Mouse (Mus musculus) MEL (cell line): ENCODE data around the gene Rpl9-ps6. TPM values are rescaled to one million over a fixed set of nuclear protein-coding genes. Genes with fewer than 3 reads are reported as not detected.

Experiments used
- DNase-seq: peaks from one replicate; pipeline ENCODE4 v3.0.0; 2011; ENCODE audit warnings: low read depth, low spot score
- H3K27ac ChIP-seq: 2 replicates; pipeline ENCODE4 v1.5.1; 2012; ENCODE audit warnings: low read depth, mild to moderate bottlenecking, control low read depth, low read length, moderate library complexity; ENCODE audit not compliant: control insufficient read depth
- H3K27me3 ChIP-seq, 2 experiments: fragments of 150-350 bp in 1 of 2; sonication (generic) in 1 of 2; 2 replicates each; pipeline ENCODE4 v1.6.1; 2012; ENCODE audit warnings: low read length in 2 of 2, mild to moderate bottlenecking in 2 of 2, improper control_type of control experiment in 1 of 2, moderate library complexity in 1 of 2; ENCODE audit not compliant: insufficient read depth in 2 of 2, control insufficient read depth in 1 of 2
- H3K36me3 ChIP-seq, 2 experiments: 2 replicates each; pipeline ENCODE4 v1.6.1; 2012 to 2014; ENCODE audit warnings: low read length in 2 of 2, improper control_type of control experiment in 1 of 2, inconsistent platforms in 1 of 2, mild to moderate bottlenecking in 1 of 2; ENCODE audit not compliant: insufficient read depth in 2 of 2, control insufficient read depth in 1 of 2
- H3K4me1 ChIP-seq, 2 experiments: fragments of 150-350 bp in 1 of 2; sonication (generic) in 1 of 2; 2 replicates each; pipeline ENCODE4 v1.6.1; 2012; ENCODE audit warnings: low read length in 2 of 2, improper control_type of control experiment in 1 of 2, mild to moderate bottlenecking in 1 of 2; ENCODE audit not compliant: insufficient read depth in 2 of 2, control insufficient read depth in 1 of 2
- H3K4me3 ChIP-seq, 2 experiments: fragments of 150-350 bp in 1 of 2; sonication (generic) in 1 of 2; 2 replicates each; pipeline ENCODE4 v1.5.1; 2012; ENCODE audit warnings: low read depth in 2 of 2, low read length in 2 of 2, mild to moderate bottlenecking in 2 of 2, moderate library complexity in 2 of 2, control low read depth in 1 of 2, improper control_type of control experiment in 1 of 2; ENCODE audit not compliant: control insufficient read depth in 1 of 2, insufficient read depth in 1 of 2
- H3K79me2 ChIP-seq: 2 replicates; pipeline ENCODE4 v1.6.1; 2012; ENCODE audit warnings: mild to moderate bottlenecking, low read length, moderate library complexity; ENCODE audit not compliant: control insufficient read depth, poor library complexity, insufficient read depth
- H3K9ac ChIP-seq: 2 replicates; pipeline ENCODE4 v1.6.1; 2012; ENCODE audit warnings: low read depth, mild to moderate bottlenecking, control low read depth, low read length, moderate library complexity; ENCODE audit not compliant: control insufficient read depth, poor library complexity, severe bottlenecking
- H3K9me3 ChIP-seq: fragments of 150-350 bp; sonication (generic); replicated peaks from 2 replicates; pipeline ENCODE4 v1.6.1; 2012; ENCODE audit warnings: mild to moderate bottlenecking, low read length, improper control_type of control experiment, moderate library complexity; ENCODE audit not compliant: insufficient read depth
- BHLHE40 ChIP-seq: IDR thresholded peaks from 2 replicates; pipeline ENCODE4 v1.6.1; 2012; ENCODE audit warnings: low read depth, mild to moderate bottlenecking, inconsistent platforms, low read length, improper control_type of control experiment, borderline replicate concordance
- CHD1 ChIP-seq: IDR thresholded peaks from 2 replicates; pipeline ENCODE4 v1.6.1; 2012; ENCODE audit warnings: low read depth, mild to moderate bottlenecking, inconsistent platforms, low read length, improper control_type of control experiment
- CTCF ChIP-seq, 3 experiments: IDR thresholded peaks in 2 of 3; conservative IDR thresholded peaks in 1 of 3; 2 replicates each; pipeline ENCODE4 v1.5.1; 2011 to 2012; ENCODE audit warnings: low read length in 3 of 3, low read depth in 2 of 3, mild to moderate bottlenecking in 2 of 3, improper control_type of control experiment in 1 of 3, inconsistent platforms in 1 of 3, mixed read lengths in 1 of 3, moderate library complexity in 1 of 3; ENCODE audit not compliant: control insufficient read depth in 1 of 3, insufficient read depth in 1 of 3, poor library complexity in 1 of 3, severe bottlenecking in 1 of 3
- EP300 ChIP-seq, 2 experiments: IDR thresholded peaks; 2 replicates each; pipeline ENCODE4 v1.6.1; 2011; ENCODE audit warnings: improper control_type of control experiment in 2 of 2, low read length in 2 of 2, low read depth in 1 of 2, mild to moderate bottlenecking in 1 of 2
- ETS1 ChIP-seq: IDR thresholded peaks from 2 replicates; pipeline ENCODE4 v1.6.1; 2012; ENCODE audit warnings: low read depth, mild to moderate bottlenecking, inconsistent platforms, low read length, improper control_type of control experiment, moderate library complexity
- GABPA ChIP-seq: IDR thresholded peaks from 2 replicates; pipeline ENCODE4 v1.6.1; 2012; ENCODE audit warnings: low read depth, mild to moderate bottlenecking, inconsistent platforms, low read length, improper control_type of control experiment, moderate library complexity
- MAFK ChIP-seq: IDR thresholded peaks from 2 replicates; pipeline ENCODE4 v1.6.1; 2011; ENCODE audit warnings: low read depth, mild to moderate bottlenecking, low read length, improper control_type of control experiment, borderline replicate concordance
- MAX ChIP-seq: IDR thresholded peaks from 2 replicates; pipeline ENCODE4 v1.6.1; 2011; ENCODE audit warnings: low read length, improper control_type of control experiment
- MYB ChIP-seq: IDR thresholded peaks from 2 replicates; pipeline ENCODE4 v1.6.1; 2011; ENCODE audit warnings: mild to moderate bottlenecking, low read depth, low read length, improper control_type of control experiment
- MYC ChIP-seq: IDR thresholded peaks from 2 replicates; pipeline ENCODE4 v1.6.1; 2011; ENCODE audit warnings: low read depth, mild to moderate bottlenecking, low read length, improper control_type of control experiment, moderate library complexity
- NRF1 ChIP-seq: IDR thresholded peaks from 2 replicates; pipeline ENCODE4 v1.6.1; 2014; ENCODE audit warnings: low read depth, mild to moderate bottlenecking, inconsistent platforms, low read length, improper control_type of control experiment, moderate library complexity; ENCODE audit not compliant: poor library complexity, insufficient read depth, severe bottlenecking
- RAD21 ChIP-seq: IDR thresholded peaks from 2 replicates; pipeline ENCODE4 v1.6.1; 2011; ENCODE audit warnings: mild to moderate bottlenecking, low read depth, low read length, improper control_type of control experiment
- SIN3A ChIP-seq: IDR thresholded peaks from 2 replicates; pipeline ENCODE4 v1.6.1; 2012; ENCODE audit warnings: low read length, improper control_type of control experiment, inconsistent platforms
- SMC3 ChIP-seq: IDR thresholded peaks from 2 replicates; pipeline ENCODE4 v1.6.1; 2011; ENCODE audit warnings: low read depth, low read length, improper control_type of control experiment
- TCF12 ChIP-seq: IDR thresholded peaks from 2 replicates; pipeline ENCODE4 v1.6.1; 2014; ENCODE audit warnings: low read depth, mild to moderate bottlenecking, inconsistent platforms, low read length, improper control_type of control experiment, moderate library complexity
- UBTF ChIP-seq: IDR thresholded peaks from 2 replicates; pipeline ENCODE4 v1.6.1; 2012; ENCODE audit warnings: low read depth, mild to moderate bottlenecking, inconsistent platforms, low read length, improper control_type of control experiment, moderate library complexity, borderline replicate concordance; ENCODE audit not compliant: insufficient read depth
- USF1 ChIP-seq: IDR thresholded peaks from 2 replicates; pipeline ENCODE4 v1.6.1; 2014; ENCODE audit warnings: low read depth, mild to moderate bottlenecking, inconsistent platforms, low read length, improper control_type of control experiment, moderate library complexity
- ZKSCAN1 ChIP-seq: IDR thresholded peaks from 2 replicates; pipeline ENCODE4 v1.6.1; 2012; ENCODE audit warnings: low read depth, mild to moderate bottlenecking, inconsistent platforms, low read length, improper control_type of control experiment, moderate library complexity
- ZMIZ1 ChIP-seq: IDR thresholded peaks from 2 replicates; pipeline ENCODE4 v1.6.1; 2012; ENCODE audit warnings: low read depth, mild to moderate bottlenecking, inconsistent platforms, low read length, improper control_type of control experiment, moderate library complexity
- ZNF384 ChIP-seq: IDR thresholded peaks from 2 replicates; pipeline ENCODE4 v1.6.1; 2012; ENCODE audit warnings: low read depth, mild to moderate bottlenecking, inconsistent platforms, low read length, improper control_type of control experiment
- polyA plus RNA-seq, 2 experiments: library from polyadenylated mRNA; stranded (reverse) in 1 of 2; unstranded in 1 of 2; fragments of >175 nt in 1 of 2; fragments of >200 nt in 1 of 2; gene quantifications; 2 replicates each; pipeline versions ENCODE4 v1.2.1 to v1.2.4; 2012; ENCODE audit warnings: low replicate concordance in 2 of 2, low read depth in 1 of 2; ENCODE audit not compliant: insufficient read length in 2 of 2, insufficient read depth in 1 of 2, missing spikeins in 1 of 2
- total RNA-seq: library from RNA; depleted of rRNA; stranded (reverse); fragments of 300-350 nt; gene quantifications from 2 replicates; pipeline ENCODE4 v1.2.3, GENCODE M21; 2012

The Rpl9-ps6 gene
- total and polyA plus RNA-seq, 3 experiments, result 95.5 to 161 TPM; not detected in 1

GRCm38 (mm10) chr19:32439356-32439755 is 27.0 kb downstream of the Rpl9-ps6 start:
- H3K27ac ChIP-seq, result no peak overlapping the region
- no peaks in the 10 kb centered on the region for H3K9me3 ChIP-seq
- no peak overlapping the region for H3K9ac ChIP-seq
- H3K4me1 ChIP-seq, result no peaks in the 10 kb centered on the region
- TF ChIP-seq NRF1, result no peak
- DNase-seq, result peak; percentile 13
- no peaks in the 10 kb centered on the region for H3K27me3 ChIP-seq
- no peaks in the 10 kb centered on the region for H3K36me3 ChIP-seq
- no peak overlapping the region for H3K4me3 ChIP-seq
- no peaks in the 10 kb centered on the region for H3K79me2 ChIP-seq

- no peaks in the 10 kb centered on the region for H3K27me3 ChIP-seq
- H3K27ac ChIP-seq, result no peak overlapping the region
- H3K4me3 ChIP-seq, result no peak overlapping the region
- TF ChIP-seq ZMIZ1 (no peak), ETS1 (no peak), TCF12 (no peak), MYC (no peak), USF1 (no peak), EP300 (IDR thresholded peaks at IDR 0.05; ENCODE audit: low read depth in 1 of 2, low read length in 2 of 2) (no peak), MAFK (no peak), BHLHE40 (no peak), ZKSCAN1 (no peak), SIN3A (no peak), CHD1 (no peak), CTCF (IDR thresholded peaks at IDR 0.05 in 2 of 3, conservative IDR thresholded peaks at IDR 0.05 in 1 of 3; ENCODE audit: control insufficient read depth in 1 of 3, insufficient read depth in 1 of 3, low read depth in 2 of 3, low read length in 3 of 3, poor library complexity in 1 of 3, severe bottlenecking in 1 of 3) (no peak), ZNF384 (no peak), UBTF (no peak), SMC3 (no peak), MYB (no peak), MAX (no peak), GABPA (no peak), RAD21 (no peak)
- H3K36me3 ChIP-seq, result no peaks in the 10 kb centered on the region
- H3K9ac ChIP-seq, result no peak overlapping the region
- no peak for DNase-seq
- H3K4me1 ChIP-seq, result no peaks in the 10 kb centered on the region
- no peaks in the 10 kb centered on the region for H3K9me3 ChIP-seq
- H3K79me2 ChIP-seq, result no peaks in the 10 kb centered on the region
Observed at GRCm38 (mm10) chr19:32425856-32426255, 40.5 kb downstream of the Rpl9-ps6 start.
